Mouse (Mus musculus) layer of hippocampus, adult 2 months (tissue): ENCODE measurements around the gene Adh1. TPM values are rescaled to one million over a fixed set of nuclear protein-coding genes. Genes with fewer than 3 reads are reported as not detected.
A peak's percentile ranks its signal among the peaks of the same experiment; 100 is the strongest.

Experiments
- DNase-seq, 2 experiments: peaks; one replicate each; pipeline ENCODE4 v3.0.0; 2022; ENCODE audit warnings: low spot score in 2 of 2
- H3K27ac ChIP-seq: fragments of 200-600 bp; 2 replicates; pipeline ENCODE4 v1.8.1; 2022
- H3K4me3 ChIP-seq: fragments of 200-600 bp; 2 replicates; pipeline ENCODE4 v1.8.1; 2022; ENCODE audit warnings: mild to moderate bottlenecking
- CTCF ChIP-seq: fragments of 200-600 bp; conservative IDR thresholded peaks from 2 replicates; pipeline ENCODE4 v1.8.1; 2022; ENCODE audit warnings: antibody characterized with exemption, mild to moderate bottlenecking, moderate library complexity
- long read RNA-seq, 2 experiments: library from polyadenylated mRNA; stranded (forward); transcript quantifications; one replicate each; pipeline ENCODE4 v2.0.0; 2021; ENCODE audit warnings: borderline mapping rate in 2 of 2
- total RNA-seq, 2 experiments: library from RNA; stranded (reverse); gene quantifications; 2 replicates each; pipeline ENCODE4 v1.2.3; 2021

Gene Adh1
- total RNA-seq = 1 to 10 TPM in 1 of 2 experiments, under 1 TPM in 1; 0.61 to 1.1 TPM
- long read RNA-seq, experiment 1 = 0 reads
- long read RNA-seq, experiment 2 = 0 reads

DNA sequence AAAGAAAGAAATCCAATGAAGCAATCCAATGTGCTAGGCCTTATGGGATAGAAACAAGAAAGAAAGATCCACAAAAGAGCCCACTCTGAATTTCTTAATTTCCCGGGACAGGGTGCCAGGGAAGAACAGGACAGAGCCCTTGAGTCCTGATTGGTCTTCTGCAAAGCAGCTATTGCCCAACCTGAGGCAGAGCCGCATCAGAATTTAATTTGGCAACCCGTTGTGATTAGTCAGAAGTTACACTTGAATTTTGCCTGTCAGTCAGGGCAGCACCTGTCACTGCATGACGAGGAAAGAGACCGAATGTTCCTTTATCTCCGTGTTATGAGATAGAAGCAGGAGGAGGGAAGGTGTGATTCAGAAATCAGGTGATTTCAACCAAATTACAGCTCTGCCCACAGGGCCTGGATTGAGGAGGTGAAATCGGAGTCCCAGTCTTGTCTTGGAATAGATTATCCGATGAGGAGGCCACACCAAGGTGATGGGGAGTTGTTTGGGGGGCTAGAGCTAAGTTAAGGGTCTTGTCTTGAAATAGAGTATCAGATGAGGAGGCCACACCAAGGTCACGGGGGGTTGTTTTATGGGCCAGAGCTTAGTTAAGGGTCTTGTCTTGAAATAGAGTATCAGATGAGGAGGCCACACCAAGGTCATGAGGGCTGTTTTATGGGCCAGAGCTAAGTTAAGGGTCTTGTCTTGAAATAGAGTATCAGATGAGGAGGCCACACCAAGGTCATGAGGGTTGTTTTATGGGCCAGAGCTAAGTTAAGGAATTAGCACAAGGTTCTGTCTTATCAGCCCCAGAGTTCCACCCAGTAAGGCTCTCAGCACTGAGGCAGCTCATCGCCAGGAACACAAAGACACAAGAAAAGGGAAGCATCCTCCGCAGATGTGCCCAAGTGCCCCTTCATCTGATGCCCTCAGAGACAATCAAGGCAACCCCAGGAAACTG lies at the start of gene Adh1:
Gene Adh1, plus strand, starts transcription at position 271 of the 949 bp plus-strand sequence.
- TF ChIP-seq CTCF = no peak
- no peak for DNase-seq

DNA sequence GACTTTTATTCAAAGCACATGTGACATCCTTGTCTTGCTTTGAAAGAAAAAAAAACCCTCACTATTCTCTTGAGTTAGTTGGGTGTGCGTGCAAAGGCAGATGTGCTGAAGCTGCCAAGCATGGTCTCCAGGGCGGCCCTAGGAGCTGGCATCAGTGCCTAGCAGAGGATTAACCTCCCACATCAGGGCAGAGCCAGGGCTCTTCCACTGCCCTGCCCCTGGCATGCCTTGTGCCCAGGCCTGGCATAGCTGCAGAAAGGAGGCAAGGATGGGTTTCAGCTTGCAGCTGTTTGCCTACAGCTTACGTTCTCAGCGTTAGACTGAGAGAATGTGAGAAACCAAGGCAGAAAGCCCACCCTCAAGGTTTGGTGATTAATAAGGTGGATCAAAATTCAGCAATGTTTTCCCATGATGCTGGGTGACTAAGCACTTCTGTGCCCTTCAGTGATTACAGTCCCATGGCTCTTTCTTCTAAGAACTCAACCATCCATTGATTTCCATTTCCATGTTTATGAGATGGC lies 48.3 kb upstream of the Adh1 start:
- DNase-seq = no peak
- no peak overlapping the region for H3K27ac ChIP-seq
- TF ChIP-seq CTCF = no peak
- H3K4me3 ChIP-seq = no peak overlapping the region

More for the DNA sequence above, at the start of gene Adh1:
- Histone ChIP-seq H3K27ac (no peak within 1 kb of the TSS), H3K4me3 (no peak within 1 kb of the TSS)

DNA sequence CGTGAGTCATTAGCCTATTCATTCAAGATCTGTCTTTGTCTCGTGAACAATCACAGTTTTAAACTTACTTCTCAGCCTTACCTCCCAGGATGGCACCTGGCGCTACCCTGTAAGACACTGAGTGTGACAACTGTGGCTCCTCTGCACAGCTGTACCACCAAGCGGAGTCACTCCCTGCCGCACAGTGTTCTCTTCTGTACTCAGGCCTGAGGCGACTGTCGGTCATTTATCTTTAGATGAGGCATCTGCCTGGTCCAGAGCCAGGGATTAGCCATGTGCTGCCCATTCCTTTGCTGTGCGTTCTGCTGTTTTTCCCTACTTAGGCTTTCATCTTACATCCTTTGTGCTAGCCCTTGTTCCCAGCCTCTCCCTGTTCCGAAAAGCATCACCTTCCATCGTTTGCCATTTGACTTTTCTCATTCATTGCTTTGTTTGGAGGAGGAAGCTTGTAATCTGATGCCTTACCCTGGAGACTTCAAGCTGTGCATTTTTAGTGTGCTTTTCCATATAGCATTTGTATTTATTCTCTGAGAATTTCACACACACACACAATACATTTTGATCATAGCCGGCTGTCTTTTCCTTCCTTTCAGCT lies 45.3 kb upstream of the Adh1 start:
- no peak overlapping the region for H3K4me3 ChIP-seq
- no peak for TF ChIP-seq CTCF
- H3K27ac ChIP-seq = no peak overlapping the region
- no peak for DNase-seq

DNA sequence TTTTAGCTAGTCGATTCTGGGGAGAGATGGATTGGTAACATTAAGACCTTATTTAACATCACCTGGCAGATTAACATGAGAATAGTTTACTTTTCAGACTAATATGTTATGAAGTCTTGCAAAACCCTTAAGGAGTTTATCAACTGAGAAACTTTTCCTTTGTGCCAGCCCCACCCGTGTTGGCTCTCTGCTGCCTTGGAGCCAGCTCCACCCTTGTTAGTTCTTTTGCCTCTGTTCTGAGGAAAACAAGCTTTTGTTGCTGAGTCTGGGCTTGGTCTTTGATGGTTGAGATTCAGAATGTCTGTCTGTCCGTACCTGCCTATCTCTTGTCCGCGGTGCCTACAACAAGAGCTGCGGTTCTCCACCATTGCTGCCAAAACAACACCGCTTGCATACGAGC lies 44.7 kb upstream of the Adh1 start:
- no peak for DNase-seq
- TF ChIP-seq CTCF = no peak
- no peak overlapping the region for H3K4me3 ChIP-seq
- H3K27ac ChIP-seq = no peak overlapping the region

DNA sequence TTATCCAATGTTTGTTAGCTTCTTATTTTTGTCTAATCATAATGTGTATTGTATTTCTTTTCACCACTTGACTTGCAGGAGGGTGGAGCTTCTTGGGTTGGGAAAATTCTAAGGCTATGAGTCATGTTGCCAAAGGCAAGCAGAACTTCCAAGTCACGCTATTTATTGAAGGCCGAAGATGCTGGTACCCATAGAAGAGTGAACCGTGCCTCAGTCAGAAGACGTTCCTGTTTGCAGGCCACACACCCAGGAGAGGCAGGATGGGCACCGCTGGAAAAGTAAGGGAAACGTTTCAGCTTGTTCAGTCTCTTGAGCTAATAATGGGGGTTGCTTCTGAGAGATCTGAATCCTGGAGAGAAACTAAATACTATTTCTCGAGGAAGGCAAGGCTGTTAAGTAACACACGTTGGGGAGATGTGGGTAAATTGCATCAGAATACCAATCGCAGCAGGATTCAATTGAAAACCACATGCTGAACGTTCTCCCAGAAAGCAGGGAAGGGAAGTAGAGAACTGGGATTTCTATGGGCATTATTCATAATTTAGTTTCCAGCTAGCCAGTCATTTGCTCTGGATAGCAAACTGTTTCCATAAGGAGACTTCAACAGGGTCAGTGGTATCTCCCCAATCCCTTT lies 43.0 kb upstream of the Adh1 start, which contains the start of gene Adh7:
Gene Adh7, plus strand, starts transcription at position 130 of the 634 bp plus-strand sequence.
- TF ChIP-seq CTCF = no peak
- DNase-seq = no peak
- H3K27ac ChIP-seq = no peak within 1 kb of the TSS
- no peak within 1 kb of the TSS for H3K4me3 ChIP-seq

DNA sequence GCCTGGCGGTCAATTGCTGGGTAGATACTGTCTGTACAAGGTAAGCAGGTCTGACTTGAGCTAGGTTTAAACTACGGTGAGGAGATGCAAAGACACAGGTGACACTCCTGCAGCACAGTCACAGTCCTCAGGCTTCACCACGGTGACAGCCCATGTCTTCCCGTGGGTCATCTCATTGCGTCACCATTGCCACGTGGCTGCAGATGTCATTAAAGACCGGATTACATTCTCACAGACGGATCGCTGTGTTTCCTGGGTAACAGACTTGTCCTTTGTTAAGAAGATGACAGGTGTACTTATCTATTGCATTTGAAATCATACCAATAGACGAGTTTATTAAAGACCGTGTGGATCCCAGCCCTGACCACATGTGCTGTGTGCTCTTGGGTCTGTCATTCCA lies 39.7 kb upstream of the Adh1 start:
- DNase-seq = no peak
- no peak overlapping the region for H3K4me3 ChIP-seq
- TF ChIP-seq CTCF = no peak
- no peak overlapping the region for H3K27ac ChIP-seq

DNA sequence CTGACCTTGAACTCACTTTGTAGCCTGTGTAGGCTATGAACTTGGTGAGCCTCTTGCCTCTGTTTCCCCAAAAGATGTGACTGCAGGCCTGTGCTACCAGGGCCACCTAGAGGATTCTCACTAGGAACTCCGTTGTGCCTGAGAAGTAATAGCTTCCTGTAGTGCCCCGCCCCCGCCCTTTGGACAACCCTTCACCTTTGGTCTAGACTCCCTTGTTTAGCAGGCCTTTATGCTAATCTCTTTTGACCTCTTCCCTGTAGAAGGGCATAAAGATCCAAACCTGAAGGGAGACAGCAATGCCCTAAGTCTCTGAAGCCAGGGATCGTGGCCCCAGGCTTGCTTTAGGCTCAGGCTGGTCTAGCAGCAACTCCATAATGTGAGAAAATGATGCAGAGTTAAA lies 38.3 kb upstream of the Adh1 start:
- no peak for TF ChIP-seq CTCF
- no peak for DNase-seq
- no peak overlapping the region for H3K4me3 ChIP-seq
- no peak overlapping the region for H3K27ac ChIP-seq

DNA sequence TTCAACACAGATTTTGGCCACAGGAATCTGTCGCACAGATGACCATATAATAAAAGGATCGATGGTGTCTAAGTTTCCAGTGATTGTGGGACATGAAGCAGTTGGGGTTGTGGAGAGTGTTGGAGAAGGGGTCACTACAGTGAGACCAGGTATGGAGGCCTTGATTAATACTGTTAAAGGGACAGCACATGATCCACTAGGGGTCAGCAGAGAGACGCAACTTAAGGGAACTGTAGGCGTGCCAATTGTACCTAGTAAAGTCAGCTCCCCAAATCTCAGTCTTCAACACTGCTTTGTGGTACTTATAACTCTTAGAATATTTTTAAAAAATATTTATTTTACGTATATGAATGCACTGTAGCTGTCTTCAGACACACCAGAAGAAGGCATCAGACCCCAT lies 37.8 kb upstream of the Adh1 start:
- peak; percentile 82 for TF ChIP-seq CTCF
- Histone ChIP-seq H3K4me3 (no peak overlapping the region), H3K27ac (no peak overlapping the region)
- peak; percentile 19 to 60 for DNase-seq

DNA sequence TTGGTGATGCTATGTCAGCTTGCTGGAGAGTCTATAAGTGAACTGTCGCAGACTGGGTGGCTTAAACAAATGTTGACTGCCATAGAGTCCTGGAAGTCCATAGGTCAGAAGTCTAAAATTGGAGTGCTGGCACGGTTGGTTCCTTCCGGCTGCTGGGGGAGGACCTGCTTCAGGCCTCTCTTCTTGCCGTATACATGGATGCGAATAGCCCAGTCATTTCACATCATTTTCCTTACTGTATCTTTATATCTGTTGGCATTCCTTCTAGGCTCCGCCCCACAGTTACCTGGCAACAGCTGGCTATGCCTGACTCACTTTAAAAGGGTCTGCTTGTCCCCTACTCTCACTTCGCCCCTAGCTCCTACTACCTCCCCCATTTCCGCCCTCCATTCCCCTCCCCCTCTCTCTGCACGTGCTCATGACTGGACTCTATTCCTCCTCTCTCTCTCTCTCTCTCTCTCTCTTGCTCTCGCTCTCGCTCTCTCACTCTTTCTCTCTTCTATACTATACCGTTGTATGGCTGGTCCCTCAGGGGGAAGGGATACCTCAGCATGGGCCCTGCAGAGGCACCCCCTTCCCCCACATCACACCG lies 36.3 kb upstream of the Adh1 start:
- Histone ChIP-seq H3K4me3 (no peak overlapping the region), H3K27ac (no peak overlapping the region)
- DNase-seq = no peak
- no peak for TF ChIP-seq CTCF

DNA sequence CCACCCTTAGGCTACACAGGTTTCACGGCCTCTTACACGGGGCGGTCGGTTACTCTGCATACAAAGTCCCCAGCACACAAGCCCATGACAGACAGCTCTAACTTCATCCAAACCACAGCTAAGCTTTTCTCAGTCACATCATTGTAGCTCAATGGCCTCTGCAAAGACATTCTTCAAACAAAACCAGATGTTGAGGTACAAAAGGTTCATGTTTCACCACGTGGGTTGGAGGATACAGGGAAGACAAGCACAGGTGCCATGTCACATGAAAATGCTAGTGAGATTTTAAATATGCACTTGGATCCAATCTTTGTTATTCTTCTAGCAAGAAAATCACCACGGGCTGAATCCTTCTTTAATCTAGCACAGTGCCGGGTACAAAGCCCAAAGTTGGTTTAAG lies 35.5 kb upstream of the Adh1 start:
- DNase-seq = no peak
- no peak for TF ChIP-seq CTCF
- no peak overlapping the region for H3K4me3 ChIP-seq
- no peak overlapping the region for H3K27ac ChIP-seq

DNA sequence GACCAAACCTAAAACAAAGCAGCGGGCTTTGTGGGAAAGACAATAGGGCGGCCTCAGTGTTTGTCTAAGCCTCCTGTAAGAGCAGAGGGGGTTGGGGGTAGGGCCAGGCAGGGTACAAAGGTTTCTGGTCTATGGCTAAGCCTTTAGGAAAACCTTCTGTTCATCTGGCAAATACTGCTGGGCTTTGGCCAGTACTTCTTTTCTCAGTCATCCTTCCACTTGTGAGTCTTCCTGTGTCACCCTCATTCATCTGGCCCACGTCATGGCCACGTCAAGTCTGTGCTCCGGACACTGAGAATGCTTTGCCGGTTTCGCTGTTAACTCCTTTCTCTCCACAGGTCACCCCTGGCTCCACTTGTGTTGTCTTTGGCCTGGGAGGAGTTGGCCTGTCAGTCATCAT lies 34.9 kb upstream of the Adh1 start:
- no peak for TF ChIP-seq CTCF
- DNase-seq = no peak
- Histone ChIP-seq H3K27ac (no peak overlapping the region), H3K4me3 (no peak overlapping the region)

DNA sequence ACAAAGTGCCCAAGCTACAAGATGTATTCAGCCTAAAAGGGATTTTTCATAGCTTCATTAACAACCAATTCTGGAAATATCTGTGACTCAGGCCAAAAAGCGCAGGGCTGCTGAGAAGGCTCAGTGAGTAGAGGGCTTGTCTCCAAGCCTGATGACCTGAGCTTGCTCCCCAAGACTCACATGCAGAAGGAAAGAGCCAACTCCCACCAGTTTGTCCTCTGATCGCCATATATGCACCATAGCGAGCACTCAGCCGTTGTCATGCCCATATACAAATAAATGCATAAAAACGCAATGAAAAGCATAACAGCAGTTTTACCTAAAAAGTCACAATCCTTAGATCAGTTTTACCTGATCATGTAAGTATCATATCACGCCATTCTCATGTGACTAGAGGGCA lies 34.3 kb upstream of the Adh1 start:
- no peak for TF ChIP-seq CTCF
- no peak for DNase-seq
- no peak overlapping the region for H3K27ac ChIP-seq
- H3K4me3 ChIP-seq = no peak overlapping the region

DNA sequence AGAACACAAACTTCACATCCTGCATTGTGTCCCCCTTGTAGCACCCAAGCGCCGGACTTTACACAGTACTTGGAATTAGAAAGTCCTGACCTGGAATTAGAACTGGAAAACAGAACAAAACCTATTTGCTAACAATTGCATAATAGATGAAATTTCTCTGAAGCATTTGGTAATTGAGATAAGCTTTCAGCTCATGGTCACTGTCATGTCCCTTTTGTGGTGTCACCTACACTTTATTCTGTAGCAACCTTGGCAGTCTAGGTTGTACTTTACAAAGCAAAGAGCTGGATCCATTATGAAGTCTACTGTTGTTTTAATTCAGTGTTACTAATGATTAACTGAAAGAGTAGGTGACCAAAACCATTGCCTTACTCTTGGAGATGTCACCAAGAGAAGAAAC lies 33.7 kb upstream of the Adh1 start:
- TF ChIP-seq CTCF = no peak
- no peak overlapping the region for H3K4me3 ChIP-seq
- no peak for DNase-seq
- no peak overlapping the region for H3K27ac ChIP-seq
